Mouse (Mus musculus) left cerebral cortex, adult 8-10 months (tissue): ENCODE results near the gene DXBay18. TPM values are rescaled to one million over a fixed set of nuclear protein-coding genes. Genes with fewer than 3 reads are reported as not detected.
"Not testable (repeated sequence)": the region's sequence is repeated elsewhere in the genome, so short reads cannot be mapped to it uniquely, and the experiment has no call there.

Experiments
- DNase-seq, 2 experiments: peaks; one replicate each; pipeline ENCODE4 v3.0.0; 2022; ENCODE audit warnings: low spot score in 2 of 2
- total RNA-seq, 4 experiments: library from RNA; stranded (reverse); gene quantifications; 2 replicates each; pipeline ENCODE4 v1.2.4; 2022

The DXBay18 gene
- total RNA-seq, result 1 to 10 TPM in 2 of 4 experiments, under 1 TPM in 2; 0.53 to 1.7 (median 0.81) TPM

GRCm38 (mm10) chrX:73149350-73149749 lies at the start of gene DXBay18:
TSS of gene DXBay18 (minus strand) at chrX:73149450.
- not testable (repeated sequence) for DNase-seq

GRCm38 (mm10) chrX:73191934-73192333 lies 42.7 kb upstream of the DXBay18 start, which contains the start of gene Xlr3b:
TSS of gene Xlr3b (plus strand) at chrX:73192207.
- DNase-seq, result not testable (repeated sequence)

- DNase-seq, result not testable (repeated sequence)
Measured at GRCm38 (mm10) chrX:73176889-73177288, 27.6 kb upstream of the DXBay18 start, which contains the start of gene Spin2d. TSS of gene Spin2d (minus strand) at chrX:73176989.

- not testable (repeated sequence) for DNase-seq
Measured at GRCm38 (mm10) chrX:73148496-73148895, 754 bp downstream of the DXBay18 start, which contains the start of gene Xlr5b. TSS of gene Xlr5b (plus strand) at chrX:73148796.

- not testable (repeated sequence) for DNase-seq
Measured at GRCm38 (mm10) chrX:73143218-73143618, 6.0 kb downstream of the DXBay18 start.

GRCm38 (mm10) chrX:73122859-73123829 lies 26.1 kb downstream of the DXBay18 start:
- not testable (repeated sequence) for DNase-seq

GRCm38 (mm10) chrX:73116747-73117146 lies 32.5 kb downstream of the DXBay18 start, which contains the start of gene Gm14685:
TSS of gene Gm14685 (plus strand) at chrX:73117047.
- DNase-seq, result not testable (repeated sequence)

GRCm38 (mm10) chrX:73096941-73097508 lies 52.2 kb downstream of the DXBay18 start, which contains the start of gene Xlr3a:
TSS of gene Xlr3a (minus strand) at chrX:73097095.
- DNase-seq, result not testable (repeated sequence)

Other genes with a start within 250 kb of the DXBay18 start
- gene Cetn2, start 231.0 kb downstream of the DXBay18 start, total RNA-seq, result 10 to 100 TPM; 51.6 to 59.8 (median 55.7) TPM
- gene Nsdhl, start 230.9 kb downstream of the DXBay18 start, total RNA-seq, result 10 to 100 TPM; 24.5 to 31.2 (median 28.4) TPM
- gene Zfp185, start 162.1 kb downstream of the DXBay18 start, total RNA-seq, result 1 to 10 TPM in 2 of 4 experiments, under 1 TPM in 2; 0.76 to 1.5 (median 1.0) TPM
- gene Pnma5, start 112.3 kb downstream of the DXBay18 start, total RNA-seq, result under 1 TPM in 3 of 4 experiments, not detected in 1; 0.23 to 0.33 (median 0.23) TPM
- 10 to 100 TPM; 15.9 to 21.3 (median 17.6) TPM for gene Pnma3, start 84.7 kb downstream of the DXBay18 start, total RNA-seq
- gene Xlr4a, start 67.0 kb downstream of the DXBay18 start, total RNA-seq, result 1 to 10 TPM in 1 of 4 experiments, under 1 TPM in 1, not detected in 2; 0.62 to 3.0 TPM
- 1 to 10 TPM in 3 of 4 experiments, under 1 TPM in 1; 0.65 to 6.2 (median 2.9) TPM for gene Xlr3a, start 52.4 kb downstream of the DXBay18 start, total RNA-seq
- under 1 TPM in 3 of 4 experiments, not detected in 1; 0.42 to 0.91 (median 0.91) TPM for gene Gm14685, start 32.4 kb downstream of the DXBay18 start, total RNA-seq
- not detected for gene Xlr5b, start 654 bp downstream of the DXBay18 start, total RNA-seq
- gene Spin2d, start 27.5 kb upstream of the DXBay18 start, total RNA-seq, result not detected
- 10 to 100 TPM in 1 of 4 experiments, 1 to 10 TPM in 2, under 1 TPM in 1; 0.65 to 13.8 (median 4.2) TPM for gene Xlr3b, start 42.8 kb upstream of the DXBay18 start, total RNA-seq
- 1 to 10 TPM in 2 of 4 experiments, not detected in 2; 1.4 to 2.1 TPM for gene Xlr4b, start 64.9 kb upstream of the DXBay18 start, total RNA-seq
- 10 to 100 TPM; 13.1 to 16.9 (median 14.0) TPM for gene F8a, start 78.8 kb upstream of the DXBay18 start, total RNA-seq
- under 1 TPM in 1 of 4 experiments, not detected in 3; 0.43 TPM for gene Xlr4c, start 93.7 kb upstream of the DXBay18 start, total RNA-seq
- not detected for gene Xlr3c, start 115.9 kb upstream of the DXBay18 start, total RNA-seq
- gene Xlr5a, start 143.5 kb upstream of the DXBay18 start, total RNA-seq, result under 1 TPM in 1 of 4 experiments, not detected in 3; 0.33 TPM
- not detected for gene Xlr5c, start 143.5 kb upstream of the DXBay18 start, total RNA-seq
- gene Gm45015, start 187.4 kb upstream of the DXBay18 start, total RNA-seq, result not detected
- 10 to 100 TPM; 18.0 to 20.4 (median 19.0) TPM for gene Zfp275, start 193.2 kb upstream of the DXBay18 start, total RNA-seq
- under 1 TPM in 3 of 4 experiments, not detected in 1; 0.17 to 0.37 (median 0.30) TPM for gene Gm18336, start 249.3 kb upstream of the DXBay18 start, total RNA-seq